Mouse (Mus musculus): Measurements from ENCODE around the gene Tek. TPM values are rescaled to one million over a fixed set of nuclear protein-coding genes. Genes with fewer than 3 reads are reported as not detected.

Gene Tek
- 14.8 and 18.2 TPM in 2 replicates for polyA plus RNA-seq (2015; fragmentation: Nextera tagmentation; extraction: Ambion mirVana)

GRCm38 (mm10) chr4:94738838-94739731 lies at the start of gene Tek:
Gene Tek, plus strand, starts transcription at chr4:94739289.

Other genes starting within 250 kb of the Tek start
- 0.47 TPM in 1 of 2 replicates, not detected in the other for gene Gm10306, start 182.7 kb upstream of the Tek start, polyA plus RNA-seq (2015; fragmentation: Nextera tagmentation; extraction: Ambion mirVana)
- gene Caap1, start 182.5 kb upstream of the Tek start, polyA plus RNA-seq (2015; fragmentation: Nextera tagmentation; extraction: Ambion mirVana) = 6.9 and 7.5 TPM in 2 replicates
- 39.1 and 42.3 TPM in 2 replicates for gene Plaa, start 136.0 kb upstream of the Tek start, polyA plus RNA-seq (2015; fragmentation: Nextera tagmentation; extraction: Ambion mirVana)
- 12.4 and 13.6 TPM in 2 replicates for gene Ift74, start 124.8 kb upstream of the Tek start, polyA plus RNA-seq (2015; fragmentation: Nextera tagmentation; extraction: Ambion mirVana)
- 0.21 and 0.29 TPM in 2 replicates for gene Lrrc19, start 89.1 kb upstream of the Tek start, polyA plus RNA-seq (2015; fragmentation: Nextera tagmentation; extraction: Ambion mirVana)
- gene Eqtn, start 189.6 kb downstream of the Tek start, polyA plus RNA-seq (2015; fragmentation: Nextera tagmentation; extraction: Ambion mirVana) = 0.30 and 0.59 TPM in 2 replicates
- gene Mysm1, start 239.8 kb downstream of the Tek start, polyA plus RNA-seq (2015; fragmentation: Nextera tagmentation; extraction: Ambion mirVana) = 12.1 and 13.1 TPM in 2 replicates